Mouse (Mus musculus) gastrocnemius, adult 18-20 months (tissue): ENCODE data around the gene Atf7ip. TPM values are rescaled to one million over a fixed set of nuclear protein-coding genes. Genes with fewer than 3 reads are reported as not detected.

ENCODE experiments used
- DNase-seq: peaks from one replicate; pipeline ENCODE4 v3.0.0; 2021; ENCODE audit warnings: low spot score
- total RNA-seq, 2 experiments: library from RNA; stranded (reverse); gene quantifications; 2 replicates each; pipeline ENCODE4 v1.2.3; 2021

Atf7ip gene
- total RNA-seq, 2 experiments from 2014 or later: 40.0 to 42.4 TPM

GRCm38 (mm10) chr6:136634982-136635381, 129.0 kb downstream of the Atf7ip start:
- DNase-seq: no peak

GRCm38 (mm10) chr6:136644171-136644570, 138.2 kb downstream of the Atf7ip start:
- DNase-seq: no peak

GRCm38 (mm10) chr6:136645754-136646153, 139.8 kb downstream of the Atf7ip start:
- no peak for DNase-seq

- DNase-seq: no peak
Observed at GRCm38 (mm10) chr6:136646207-136646606, 140.2 kb downstream of the Atf7ip start.

- no peak for DNase-seq
Observed at GRCm38 (mm10) chr6:136647455-136647861, 141.5 kb downstream of the Atf7ip start.

GRCm38 (mm10) chr6:136650664-136651063, 144.7 kb downstream of the Atf7ip start:
- no peak for DNase-seq

- DNase-seq: no peak
Observed at GRCm38 (mm10) chr6:136653331-136653730, 147.4 kb downstream of the Atf7ip start.

GRCm38 (mm10) chr6:136654470-136654869, 148.5 kb downstream of the Atf7ip start:
- no peak for DNase-seq

- DNase-seq: no peak
Observed at GRCm38 (mm10) chr6:136655786-136656185, 149.8 kb downstream of the Atf7ip start.

GRCm38 (mm10) chr6:136658303-136658702, 152.3 kb downstream of the Atf7ip start:
- DNase-seq: no peak

- no peak for DNase-seq
Observed at GRCm38 (mm10) chr6:136659226-136659625, 153.3 kb downstream of the Atf7ip start.

Other genes with a start within 250 kb of the Atf7ip start
- not detected for gene Gm8994, start 178.6 kb upstream of the Atf7ip start, total RNA-seq
- not detected for gene E330021D16Rik, start 90.6 kb upstream of the Atf7ip start, total RNA-seq
- 10 to 100 TPM; 15.1 to 20.8 TPM for gene Plbd1, start 155.8 kb downstream of the Atf7ip start, total RNA-seq